Mouse (Mus musculus) spleen, adult 18-20 months (tissue): ENCODE data around the gene Kif2b.

Source experiments
- DNase-seq, 2 experiments: peaks; one replicate each; pipeline ENCODE4 v3.0.0; 2022; ENCODE audit warnings: mixed read lengths in 2 of 2

Kif2b gene

DNA sequence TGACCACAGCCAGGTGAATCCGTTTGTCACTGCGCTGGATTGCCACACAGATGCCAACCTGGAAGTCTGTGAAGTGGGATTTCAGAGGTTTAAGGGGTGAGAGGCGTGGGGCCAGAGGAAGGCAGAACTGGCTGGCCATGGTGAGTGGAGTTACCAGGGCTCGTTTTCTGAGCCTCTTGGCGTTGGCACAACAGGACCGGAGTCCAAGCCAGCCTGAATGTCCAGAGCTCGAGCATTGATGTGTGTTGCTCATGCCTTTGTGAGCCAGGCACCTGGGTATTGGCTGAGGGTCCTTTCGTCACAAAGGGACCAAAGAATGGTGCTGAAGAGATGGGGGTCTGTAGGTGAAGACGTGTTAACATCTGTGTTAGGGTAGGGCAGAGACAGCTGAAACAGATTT, at the start of gene Kif2b:
Gene Kif2b (minus strand): TSS at position 242 of the 400 bp plus-strand sequence.
- DNase-seq, result no peak

DNA sequence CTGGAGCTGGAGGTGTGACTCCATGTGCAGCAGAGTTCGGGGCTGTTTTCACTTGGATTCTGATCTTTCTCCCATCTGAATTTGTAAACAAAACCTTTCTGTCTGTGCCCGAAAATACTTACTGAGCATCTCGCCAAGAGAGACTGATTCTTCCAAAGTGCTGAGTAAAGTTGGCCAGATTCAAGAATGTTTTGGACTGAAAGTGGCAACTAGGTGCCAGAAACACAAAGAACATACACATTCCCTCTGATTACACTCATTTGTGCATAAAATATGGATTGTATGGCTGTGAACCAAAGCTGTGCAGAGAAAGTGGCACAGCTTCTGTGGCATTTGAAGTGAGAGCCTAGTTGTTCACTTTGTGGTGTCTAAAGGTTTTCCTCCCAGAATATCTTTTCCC, 15.7 kb upstream of the Kif2b start:
- DNase-seq, result no peak

DNA sequence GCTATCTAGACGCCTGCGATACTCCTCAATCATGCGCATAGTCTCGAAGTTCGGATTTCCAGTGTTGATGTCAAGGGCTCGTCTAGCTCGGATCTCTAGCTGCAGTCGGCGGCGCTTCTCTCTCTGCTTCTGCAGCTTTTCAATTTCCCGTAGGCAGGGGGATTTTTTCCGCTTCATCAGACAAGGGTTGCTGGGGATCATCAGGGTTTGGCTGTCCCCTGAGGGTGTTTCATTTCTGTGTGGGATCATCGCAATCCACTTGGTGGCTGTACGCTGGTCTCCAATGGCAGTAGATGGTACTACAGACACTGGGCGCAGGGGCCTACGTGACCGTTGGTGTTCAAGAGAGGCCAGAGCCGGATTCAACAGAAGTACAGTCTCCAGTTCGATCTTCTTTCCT, 502 bp downstream of the Kif2b start:
- DNase-seq, result no peak

DNA sequence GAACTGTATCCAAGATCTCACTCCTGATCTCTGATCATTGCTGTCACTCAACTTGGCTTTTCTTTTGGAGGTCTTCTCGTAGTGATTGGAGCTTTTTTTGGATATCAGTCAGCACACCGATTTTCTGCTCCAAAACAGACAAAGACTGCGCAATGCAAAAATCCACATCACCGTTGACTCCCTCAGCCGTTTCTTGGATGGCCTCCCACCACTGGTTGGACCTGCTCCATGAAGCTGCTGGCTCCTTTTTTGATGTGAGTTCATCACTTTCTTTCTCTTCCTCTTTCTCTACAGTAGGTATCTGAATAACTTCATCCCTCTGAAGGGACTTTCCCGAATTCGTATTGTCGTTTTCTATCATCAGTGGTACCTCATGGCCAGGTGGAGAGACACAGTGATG, 2.0 kb downstream of the Kif2b start:
- DNase-seq, result no peak

DNA sequence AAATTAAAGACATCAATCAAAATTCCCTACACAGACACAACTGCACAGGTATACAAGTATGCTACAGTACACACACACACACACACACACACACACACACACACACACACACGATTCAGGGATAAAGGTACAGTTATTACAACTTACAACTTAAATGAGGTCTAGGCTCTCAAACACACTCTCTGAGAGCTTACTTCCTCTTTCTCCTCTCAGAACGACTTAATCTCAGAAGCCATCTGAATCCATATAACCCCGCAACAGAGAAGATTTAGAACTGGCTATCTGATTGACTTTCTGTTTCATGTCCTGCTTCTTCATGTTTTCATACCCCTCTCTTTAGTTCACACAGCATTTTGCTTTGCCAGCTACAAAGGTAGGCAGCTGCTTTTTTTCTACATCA, 2.9 kb downstream of the Kif2b start:
- no peak for DNase-seq

DNA sequence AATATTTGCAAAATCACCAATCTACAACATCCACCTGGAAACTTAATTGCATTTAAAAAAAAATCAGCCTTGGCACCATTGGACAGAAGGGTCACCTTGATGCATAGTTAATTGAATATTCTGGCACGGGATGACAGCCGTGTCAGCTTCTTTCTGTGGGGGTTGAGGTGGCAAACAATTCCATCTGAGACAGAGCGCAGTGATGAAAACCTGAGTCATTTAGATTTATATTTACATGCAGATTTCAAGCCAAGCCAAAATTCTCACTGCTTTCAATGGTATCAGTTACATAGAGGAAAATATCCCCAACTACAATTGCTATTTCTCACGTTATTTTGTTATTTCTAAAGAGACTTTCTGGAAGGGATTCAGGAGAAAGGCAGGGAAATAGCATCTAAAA, 46.6 kb downstream of the Kif2b start:
- no peak for DNase-seq
